Mouse (Mus musculus) ZHBTc4 (cell line): Measurements from ENCODE around the gene Irx4.

Source experiments
- DNase-seq: peaks from one replicate; pipeline ENCODE4 v3.0.0-alpha.2; 2011; ENCODE audit warnings: low read depth, low spot score

The Irx4 gene

DNA sequence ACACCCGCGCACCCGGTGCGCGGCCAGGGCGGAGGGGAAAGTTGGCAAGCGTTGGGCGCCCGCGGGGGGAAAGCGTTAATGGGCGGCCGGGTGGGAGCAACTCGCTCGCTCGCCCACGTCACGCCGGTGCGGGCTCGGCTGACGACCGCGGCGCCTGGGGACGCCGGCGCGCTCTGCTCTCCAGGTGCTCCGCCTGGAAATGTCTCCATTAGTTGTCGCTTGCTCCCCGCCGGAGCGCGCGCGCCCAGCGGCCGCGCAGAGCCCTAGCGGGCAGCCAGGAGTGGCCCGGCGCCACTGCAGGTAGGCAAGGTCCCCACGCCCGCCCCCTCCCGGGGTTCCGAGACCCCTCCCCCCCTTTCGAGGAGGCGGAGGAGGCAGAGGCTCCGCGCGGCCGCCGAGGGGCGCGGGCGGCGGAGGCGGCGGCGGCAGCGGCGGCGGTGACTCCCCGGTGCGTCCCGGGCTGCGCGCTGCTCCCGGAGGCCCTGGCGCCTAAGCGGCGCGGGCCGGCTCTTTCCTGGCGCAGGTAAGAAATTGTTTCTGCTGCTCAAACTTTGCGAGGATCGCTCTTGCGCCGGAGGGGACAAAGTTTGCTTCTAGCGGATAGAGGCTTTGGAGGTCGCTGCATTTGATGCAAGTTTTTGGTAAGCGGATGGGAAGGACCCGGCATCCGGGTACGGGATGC is at the start of gene Irx4:
Gene Irx4, plus strand, starts transcription at position 126 of the 682 bp plus-strand sequence.
- DNase-seq = peak; percentile 54

DNA sequence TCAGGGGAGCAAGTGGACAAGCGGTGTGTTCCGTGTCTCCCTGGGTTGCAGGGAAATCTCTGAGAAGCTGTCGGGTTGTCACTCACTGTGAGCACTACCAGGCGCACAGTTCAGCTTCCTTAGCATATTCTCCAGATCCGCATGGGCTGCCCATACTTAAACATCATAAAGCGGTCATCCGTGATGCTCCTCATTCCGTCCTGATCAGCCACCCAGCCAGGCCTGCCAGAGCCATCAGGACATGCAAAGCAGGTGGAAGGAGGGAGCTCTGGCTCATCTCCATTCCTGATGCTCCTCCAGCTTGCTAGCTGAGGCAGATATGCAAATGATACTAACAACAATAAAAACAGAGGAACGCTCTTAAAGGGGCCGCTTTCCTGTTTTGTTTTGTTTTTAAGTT is 46.0 kb upstream of the Irx4 start:
- no peak for DNase-seq

DNA sequence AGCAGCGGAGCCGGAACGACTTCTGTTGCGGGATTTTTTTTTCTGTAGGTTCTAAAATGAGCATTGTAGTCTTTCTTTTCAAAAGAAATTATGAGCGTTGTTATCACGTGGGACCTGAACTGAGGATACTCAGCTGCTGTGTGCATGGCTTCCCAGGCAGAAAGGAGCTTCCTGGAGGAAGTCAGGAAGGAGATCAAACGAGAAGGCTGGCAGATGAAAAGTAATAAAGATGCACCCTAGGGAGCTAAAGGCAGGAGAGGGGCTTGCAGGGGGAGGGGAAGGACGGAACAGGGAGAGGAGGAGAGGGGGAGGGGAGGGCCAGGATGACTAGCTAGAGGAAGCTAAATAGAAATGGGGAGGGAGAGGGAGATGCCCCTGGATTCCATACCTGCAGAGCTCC is 23.8 kb upstream of the Irx4 start:
- DNase-seq = no peak

DNA sequence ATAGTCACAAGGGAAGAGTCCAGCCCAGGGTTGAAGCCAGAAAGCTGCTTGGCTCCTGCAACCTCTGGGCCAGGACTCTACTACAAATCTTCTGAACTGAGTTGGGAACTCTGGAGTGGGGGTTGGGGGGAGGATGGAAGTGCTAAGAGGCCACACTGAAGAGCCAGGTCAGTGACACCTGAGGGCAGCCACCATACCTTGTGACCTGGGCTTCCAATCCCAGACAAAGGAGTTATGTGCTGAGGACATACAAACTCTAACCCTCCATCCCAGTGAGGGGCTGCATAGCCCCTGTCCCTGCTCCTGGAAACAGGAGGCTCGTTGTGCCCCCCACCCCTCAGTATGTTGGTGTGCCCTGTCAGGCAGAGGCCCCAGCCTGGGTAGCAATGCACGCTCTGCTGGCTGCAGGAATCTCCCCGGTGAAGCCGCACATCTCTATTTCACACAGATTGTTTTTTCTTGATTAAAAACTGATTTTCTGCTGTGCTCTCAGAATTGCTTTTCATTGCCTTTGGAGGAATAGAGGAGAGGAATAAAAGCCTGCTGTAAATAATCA is 21.0 kb upstream of the Irx4 start:
- DNase-seq = no peak

DNA sequence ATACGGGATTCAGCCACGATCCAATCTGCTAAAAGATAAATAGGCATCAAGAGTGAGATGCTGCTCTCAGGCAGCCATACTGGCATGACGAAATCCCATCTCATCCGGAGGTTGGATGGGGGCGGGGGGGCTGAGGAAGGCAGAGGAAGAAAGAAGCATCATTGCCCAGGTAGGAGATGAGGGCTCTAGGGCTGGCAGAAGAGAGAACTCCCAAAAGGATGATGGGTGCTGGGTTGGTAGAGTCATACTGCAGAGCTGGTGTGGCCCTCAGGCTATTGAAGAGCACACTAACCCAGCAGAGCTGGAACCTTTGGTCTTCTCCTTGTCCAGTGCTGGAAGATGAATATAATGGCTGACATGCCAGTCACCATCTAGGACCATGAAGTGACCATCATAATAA is 17.7 kb upstream of the Irx4 start:
- no peak for DNase-seq

DNA sequence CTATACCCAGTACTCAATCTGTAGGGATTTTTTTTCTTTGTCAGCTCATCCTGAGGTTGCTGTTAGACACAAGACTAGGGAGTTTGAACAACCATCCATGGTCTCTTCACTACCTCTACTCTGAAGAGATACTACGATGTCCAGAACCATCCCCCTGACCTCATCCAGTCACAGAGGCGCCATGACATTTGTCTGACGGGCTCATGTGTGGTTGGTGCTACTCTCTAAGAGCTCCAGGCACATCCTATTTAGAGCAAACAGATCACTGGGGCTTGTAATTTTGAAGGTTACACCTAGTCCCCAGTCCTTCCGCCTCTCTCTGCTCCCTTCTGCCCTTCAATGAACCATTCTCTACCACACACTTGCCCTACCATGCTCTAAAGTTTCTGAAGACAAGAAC is 13.3 kb upstream of the Irx4 start:
- DNase-seq = no peak

DNA sequence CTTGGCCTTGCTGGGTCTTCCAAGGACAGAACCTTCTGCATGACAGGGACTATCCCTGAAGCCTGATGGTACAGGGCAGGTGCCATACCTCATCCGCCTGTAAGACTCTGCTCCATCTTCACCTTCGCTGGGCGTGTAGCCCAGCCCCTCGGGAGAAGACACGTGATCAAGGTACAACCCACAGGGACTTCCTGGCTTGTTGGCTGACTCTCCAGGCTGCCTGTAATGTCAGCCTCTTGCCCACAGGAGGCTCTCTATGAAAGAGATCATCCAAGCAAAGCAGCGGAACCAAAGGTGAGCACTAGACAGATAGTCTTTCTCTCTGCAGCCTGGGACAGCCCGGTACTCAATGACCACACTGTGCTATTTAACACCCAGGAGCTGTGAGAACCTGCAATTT is 9.1 kb upstream of the Irx4 start:
- DNase-seq = peak; percentile 83

DNA sequence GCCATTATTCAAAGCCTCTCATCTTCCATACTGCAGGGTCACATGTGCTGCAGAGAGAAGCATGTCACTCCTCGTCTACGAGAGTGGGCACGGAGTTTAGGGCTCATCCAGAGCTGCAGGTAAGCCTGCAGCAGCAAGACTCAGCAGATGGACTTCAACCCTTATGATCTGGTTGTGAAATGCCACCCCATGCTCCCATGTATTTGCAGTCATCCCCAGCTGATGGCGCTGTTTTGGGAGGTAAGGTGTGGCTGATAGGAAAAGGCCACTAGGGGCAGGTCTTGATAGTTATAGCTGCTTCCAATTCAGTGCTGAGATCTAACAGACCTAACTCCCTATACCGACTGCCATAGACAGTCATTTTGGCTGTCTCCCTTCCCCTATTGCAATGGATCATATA is 8.3 kb upstream of the Irx4 start:
- peak; percentile 69 for DNase-seq

DNA sequence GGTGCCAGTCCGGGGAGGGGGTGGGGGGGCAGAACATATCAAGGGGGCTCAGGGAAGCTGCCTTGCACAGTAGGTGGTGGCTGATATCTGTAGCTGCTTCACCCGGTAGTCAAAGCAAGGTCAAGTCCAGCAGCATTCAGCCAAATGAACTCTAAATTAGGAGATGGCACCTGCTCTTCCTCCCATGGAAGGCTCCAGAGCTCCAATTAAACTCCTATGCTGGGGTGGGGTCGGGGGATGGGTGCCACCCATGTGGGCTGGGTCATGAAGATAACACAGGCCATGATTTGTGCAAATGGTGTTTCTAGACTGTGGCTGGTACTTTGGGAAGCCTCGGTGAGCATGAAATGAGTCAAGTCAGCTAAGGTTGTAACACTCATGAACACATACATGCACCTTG is 1.9 kb upstream of the Irx4 start:
- no peak for DNase-seq

DNA sequence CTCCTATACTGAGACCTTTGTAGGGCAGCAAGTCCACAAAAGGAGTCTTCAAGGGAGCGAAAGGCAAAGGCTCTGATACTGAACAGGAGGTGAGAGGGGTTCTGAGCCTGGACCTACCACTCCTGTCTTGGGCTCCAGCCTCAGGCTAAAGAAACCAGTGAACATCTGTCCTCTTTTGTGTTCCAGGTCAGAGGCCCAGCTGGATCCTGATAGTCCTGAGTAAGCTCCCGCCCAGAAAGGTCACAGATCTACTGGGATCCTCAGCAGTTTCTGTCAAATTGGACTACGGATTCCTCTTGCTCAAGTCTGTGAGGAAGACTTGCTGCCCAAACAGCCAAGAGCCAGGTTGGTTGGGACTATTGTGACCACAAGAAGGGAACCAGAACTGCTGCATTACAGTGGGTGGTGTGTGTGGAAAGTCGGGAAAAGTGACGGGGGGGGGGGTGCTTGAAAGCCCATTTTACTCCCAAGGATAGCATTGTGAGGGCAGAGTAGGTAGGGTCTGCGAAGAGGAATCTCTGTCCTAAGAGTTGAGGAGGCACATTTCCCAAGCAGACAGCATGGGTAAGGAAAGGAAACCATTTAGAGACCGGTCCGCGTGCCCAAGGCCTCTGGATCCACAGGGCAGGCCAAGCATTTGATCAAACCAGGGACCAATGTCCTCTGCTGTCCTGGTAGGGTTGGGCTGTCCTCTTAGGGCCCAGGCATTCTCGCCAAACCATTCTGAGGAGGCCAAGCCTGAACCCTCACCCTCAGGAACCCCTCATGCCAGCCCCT is 514 bp upstream of the Irx4 start:
- peak; percentile 85 for DNase-seq

DNA sequence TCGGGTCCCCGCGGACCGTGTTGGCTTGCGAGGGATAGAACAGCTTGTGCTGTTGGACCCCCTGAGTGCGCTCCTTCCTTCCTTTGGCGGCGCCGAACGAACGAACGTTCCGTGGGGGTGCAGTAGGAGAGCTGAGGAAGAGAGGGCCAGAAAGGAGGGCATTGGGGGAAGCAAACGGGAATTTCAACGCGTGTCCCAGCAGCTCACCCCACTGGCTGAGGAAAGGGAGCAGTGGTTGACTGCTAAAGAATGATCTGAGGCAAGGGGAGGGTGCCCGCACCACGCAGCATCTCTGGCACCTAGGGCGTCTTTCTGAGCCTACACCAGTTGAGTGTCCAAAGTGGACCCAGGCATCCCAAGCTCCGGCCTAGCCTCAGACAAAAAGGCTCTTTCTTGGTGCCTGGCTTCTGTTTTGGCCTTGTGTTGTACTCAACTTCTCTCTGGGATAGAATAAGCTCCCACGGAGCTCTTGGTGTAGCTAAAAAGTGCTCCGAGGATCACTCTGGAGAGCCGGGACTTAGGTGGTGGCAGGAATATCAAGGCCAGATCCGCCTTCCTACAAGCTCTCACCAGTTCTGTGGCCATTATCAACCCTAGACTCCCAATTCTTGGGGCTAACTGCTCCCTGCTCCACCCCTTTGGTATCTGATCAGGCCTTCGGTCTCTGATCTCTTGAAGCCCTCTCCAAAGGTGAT is 904 bp downstream of the Irx4 start:
- DNase-seq = peak; percentile 43

DNA sequence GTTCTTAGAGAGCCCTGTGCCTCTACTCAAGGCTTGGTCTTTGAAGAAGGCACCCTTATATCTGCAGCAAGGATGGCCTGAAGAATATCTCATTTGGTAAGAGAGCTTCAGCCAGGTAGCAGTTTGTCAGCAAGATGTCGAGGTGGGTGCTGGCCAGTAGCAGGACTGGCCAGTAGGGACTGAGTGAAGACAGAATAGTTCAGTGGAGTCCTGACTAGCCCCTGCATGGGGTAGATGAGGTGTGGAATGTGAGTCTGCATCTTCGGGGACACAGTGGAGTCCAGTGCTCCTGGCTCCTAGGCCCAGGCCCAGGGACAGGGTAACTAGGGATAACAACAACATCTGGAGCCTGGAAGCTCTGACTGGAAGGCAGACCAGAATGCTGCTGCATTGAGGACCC is 1.6 kb downstream of the Irx4 start:
- DNase-seq = no peak

DNA sequence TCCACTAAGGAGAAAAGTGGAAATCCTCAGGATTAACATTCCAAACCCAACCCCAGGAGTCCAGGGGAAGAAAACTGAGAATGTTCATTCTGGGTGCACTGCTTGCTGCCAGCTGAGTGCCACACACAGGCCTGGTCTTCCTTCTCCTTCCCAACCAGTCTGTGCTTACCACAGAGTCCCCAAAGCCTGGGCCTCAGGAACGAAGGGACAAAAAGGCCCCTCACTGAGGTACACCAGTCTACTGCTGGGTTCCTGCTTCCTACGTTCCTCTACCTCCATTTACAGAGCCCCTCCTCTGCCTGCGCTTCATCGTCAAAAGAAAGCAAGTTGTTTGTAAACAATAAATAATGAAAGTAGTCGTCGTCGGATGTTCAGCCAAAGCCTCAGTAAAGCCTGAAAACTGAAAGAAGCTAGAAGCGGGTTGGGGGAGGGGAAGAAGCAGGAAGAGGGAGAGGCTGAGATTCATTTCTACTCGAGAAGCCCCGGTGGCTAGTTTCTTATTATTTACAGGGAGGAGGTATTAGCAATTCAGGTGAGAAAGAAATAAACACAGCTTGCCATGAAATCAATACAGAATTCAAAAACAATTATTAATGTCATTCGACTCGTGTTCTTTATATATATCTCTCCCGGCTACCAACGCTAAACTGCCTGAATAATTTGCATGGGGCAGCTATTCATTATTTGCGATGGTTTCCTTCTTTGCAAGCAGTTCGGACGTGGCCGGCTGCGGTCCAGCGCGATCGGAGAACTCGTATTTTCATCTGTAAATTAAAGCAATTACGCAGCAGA is 2.3 kb downstream of the Irx4 start:
- DNase-seq = no peak

DNA sequence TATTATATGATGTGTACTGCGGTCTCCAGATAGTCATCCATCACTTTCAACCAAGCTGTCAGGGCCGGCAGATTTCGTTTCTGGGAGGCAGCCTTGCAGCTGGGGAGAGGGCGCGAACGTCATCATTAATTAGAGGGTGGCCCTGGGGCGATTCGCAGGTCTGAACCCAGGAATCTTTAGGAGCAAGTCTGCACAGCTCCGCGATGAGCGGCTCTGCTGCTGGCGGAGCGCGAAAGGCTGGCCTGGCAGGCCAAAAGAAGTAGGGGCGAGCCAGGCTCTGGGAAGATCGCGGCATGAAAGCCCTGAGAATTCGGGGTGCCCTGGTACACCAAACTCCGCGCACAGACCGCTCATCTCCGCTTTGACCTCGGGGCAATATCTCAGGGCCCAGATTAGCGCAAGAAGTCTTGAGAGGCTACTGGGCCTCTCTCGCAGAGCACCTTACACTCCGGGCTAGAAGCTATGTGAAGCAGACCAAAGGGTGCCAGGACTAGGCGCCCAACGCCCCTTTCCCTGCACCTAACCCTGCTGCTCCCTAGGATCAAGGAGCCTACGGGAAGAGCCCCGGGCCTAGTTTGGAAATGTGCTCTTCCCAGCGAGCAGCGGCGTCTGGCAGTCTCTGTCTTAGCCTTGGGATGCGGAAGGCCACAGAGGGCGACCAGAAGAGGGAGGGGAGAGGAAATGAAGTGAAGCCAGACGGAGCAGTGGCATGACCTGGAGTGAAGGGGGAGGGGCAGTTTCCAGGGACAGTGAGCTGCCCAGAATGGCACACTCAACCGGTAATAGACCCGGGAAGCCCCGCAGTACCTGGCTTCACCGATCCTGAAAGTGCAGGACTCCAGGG is 3.1 kb downstream of the Irx4 start:
- peak; percentile 54 for DNase-seq

DNA sequence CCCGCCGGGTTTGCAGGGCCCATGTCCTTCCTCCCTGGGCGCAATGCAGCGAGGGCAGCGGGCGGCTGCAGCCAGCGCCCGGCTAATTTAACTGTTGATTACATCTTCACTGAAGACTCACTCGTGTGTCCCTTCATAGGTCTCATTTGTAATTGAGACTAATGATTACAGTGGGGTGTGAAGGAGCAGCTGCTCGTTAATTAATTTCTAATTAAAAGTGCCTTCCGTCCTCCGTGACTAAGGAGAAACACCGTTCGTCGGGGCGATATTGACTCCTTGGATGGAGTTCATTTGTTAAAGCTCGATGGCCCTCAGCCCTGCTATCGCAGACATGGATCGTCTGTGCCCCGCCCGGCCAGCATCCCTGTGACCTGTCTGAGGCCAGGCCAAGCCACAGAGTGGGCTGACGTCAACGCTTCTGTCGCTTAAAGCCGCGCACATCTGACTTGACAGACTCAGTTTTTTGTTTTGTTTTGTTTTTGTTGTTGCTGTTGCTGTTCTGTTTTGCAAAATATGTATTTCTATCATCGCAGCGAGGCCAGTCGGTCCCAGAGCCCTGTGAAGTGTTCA is 4.0 kb downstream of the Irx4 start:
- DNase-seq = no peak

DNA sequence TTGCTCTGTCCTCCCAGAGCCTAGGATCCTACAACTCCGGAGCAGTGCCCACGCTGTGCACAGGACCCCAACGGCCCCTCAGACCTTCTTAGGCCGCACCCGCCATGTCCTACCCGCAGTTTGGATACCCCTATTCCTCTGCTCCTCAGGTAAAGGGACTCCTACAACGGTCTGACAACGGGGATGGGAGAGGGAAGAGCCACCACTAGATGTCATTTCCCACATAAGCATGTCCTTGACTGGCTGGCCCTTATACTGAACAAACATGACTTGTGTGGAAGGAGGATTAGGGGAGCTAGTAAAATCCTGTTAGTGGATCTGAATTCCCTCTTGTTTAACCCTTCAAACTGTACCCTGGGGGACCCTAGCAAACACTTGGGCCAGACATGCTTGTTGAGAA is 4.6 kb downstream of the Irx4 start:
- DNase-seq = no peak

DNA sequence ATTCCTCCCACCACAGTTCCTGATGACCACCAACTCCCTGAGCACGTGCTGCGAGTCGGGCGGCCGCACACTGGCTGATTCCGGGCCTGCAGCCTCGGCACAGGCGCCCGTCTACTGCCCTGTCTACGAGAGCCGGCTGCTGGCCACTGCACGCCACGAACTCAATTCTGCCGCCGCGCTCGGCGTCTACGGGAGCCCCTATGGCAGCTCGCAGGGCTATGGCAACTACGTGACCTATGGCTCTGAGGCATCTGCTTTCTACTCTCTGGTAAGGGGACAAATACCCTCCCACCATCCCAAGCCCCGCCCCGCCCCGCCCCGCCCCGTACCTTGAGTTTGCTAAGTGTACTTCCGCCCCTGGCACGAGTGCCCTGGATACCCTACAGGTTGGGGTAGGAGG is 5.2 kb downstream of the Irx4 start:
- DNase-seq = peak; percentile 52

DNA sequence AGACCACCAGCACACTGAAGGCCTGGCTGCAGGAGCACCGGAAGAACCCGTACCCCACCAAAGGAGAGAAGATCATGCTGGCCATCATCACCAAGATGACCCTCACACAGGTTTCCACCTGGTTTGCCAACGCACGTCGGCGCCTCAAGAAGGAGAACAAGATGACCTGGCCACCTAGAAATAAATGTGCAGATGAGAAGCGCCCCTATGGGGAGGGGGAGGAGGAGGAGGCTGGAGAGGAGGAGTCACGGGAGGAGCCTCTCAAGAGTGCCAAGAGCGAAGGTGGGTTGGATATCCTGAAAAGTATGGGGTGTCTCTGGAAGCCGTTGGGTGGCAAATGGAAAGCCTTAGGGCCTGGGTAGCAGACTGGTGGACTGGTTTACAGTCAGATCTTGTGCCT is 7.3 kb downstream of the Irx4 start:
- DNase-seq = no peak

DNA sequence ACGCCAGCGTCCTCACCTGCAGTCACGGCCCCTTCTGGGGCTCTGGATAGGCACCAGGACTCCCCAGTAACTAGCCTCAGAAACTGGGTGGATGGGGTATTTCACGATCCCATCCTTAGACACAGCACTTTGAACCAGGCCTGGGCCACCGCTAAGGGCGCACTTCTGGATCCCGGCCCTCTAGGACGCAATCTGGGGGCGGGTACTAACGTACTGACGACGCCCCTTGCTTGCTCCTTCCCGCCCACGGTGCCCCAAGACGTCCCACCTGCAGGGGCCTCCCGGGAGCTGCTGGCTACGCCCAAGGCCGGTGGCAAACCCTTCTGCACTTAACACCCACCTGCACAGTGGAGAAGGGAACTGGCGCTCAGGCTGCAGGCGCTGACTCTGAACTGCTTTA is 8.4 kb downstream of the Irx4 start:
- peak; percentile 89 for DNase-seq

DNA sequence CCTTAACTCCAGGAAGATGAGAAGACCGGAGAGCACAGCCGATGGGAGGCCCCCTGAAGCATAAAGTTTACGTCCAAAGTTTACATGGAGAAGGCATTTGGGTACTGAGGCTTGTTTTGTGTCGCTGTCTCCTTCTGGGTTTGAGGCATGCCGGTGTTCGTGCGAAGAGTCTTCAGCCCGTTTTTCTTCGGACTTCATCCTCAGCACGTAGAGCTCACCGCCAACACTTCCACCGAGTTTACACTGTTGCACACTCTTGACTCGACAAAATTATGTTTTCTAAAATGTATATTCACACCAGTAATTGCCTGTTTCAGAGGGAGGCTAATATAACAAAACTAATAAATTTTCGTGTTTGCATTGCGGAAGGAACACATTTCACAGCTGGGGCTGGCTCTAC is 9.0 kb downstream of the Irx4 start:
- no peak for DNase-seq
